Mouse (Mus musculus): ENCODE data around the gene Hist1h4f.

Hist1h4f gene

GRCm38 (mm10) chr13:23532262-23533075 is 19.0 kb downstream of the Hist1h4f start:
- DNase-seq, result no peak

GRCm38 (mm10) chr13:23530901-23531875 is 20.3 kb downstream of the Hist1h4f start, which contains the start of gene Hist1h4h:
TSS of gene Hist1h4h (plus strand) at chr13:23531050.
- peak; percentile 98 for DNase-seq

- peak; percentile 84 to 86 for DNase-seq
These were observed 21.1 kb downstream of the Hist1h4f start for GRCm38 (mm10) chr13:23530181-23530900.

- DNase-seq, result no peak
These were observed 21.8 kb downstream of the Hist1h4f start for GRCm38 (mm10) chr13:23529480-23530165.

- no peak for DNase-seq
These were observed 22.4 kb downstream of the Hist1h4f start for GRCm38 (mm10) chr13:23529005-23529404.

- peak; percentile 90 to 92 for DNase-seq
These were observed 25.1 kb downstream of the Hist1h4f start for GRCm38 (mm10) chr13:23526312-23526711.

GRCm38 (mm10) chr13:23525901-23526300 is 25.5 kb downstream of the Hist1h4f start:
- DNase-seq, result peak in 1 of 2 experiments; percentile 17

- peak; percentile 85 to 86 for DNase-seq
These were observed 26.8 kb downstream of the Hist1h4f start for GRCm38 (mm10) chr13:23524654-23525053.

- no peak for DNase-seq
These were observed 27.5 kb downstream of the Hist1h4f start for GRCm38 (mm10) chr13:23523976-23524375.

GRCm38 (mm10) chr13:23521703-23522102 is 29.7 kb downstream of the Hist1h4f start:
- DNase-seq, result peak; percentile 89 to 90

GRCm38 (mm10) chr13:23519416-23519815 is 32.0 kb downstream of the Hist1h4f start:
- DNase-seq, result peak; percentile 86 to 89

- DNase-seq, result peak; percentile 91 to 93
These were observed 32.6 kb downstream of the Hist1h4f start for GRCm38 (mm10) chr13:23518885-23519284.

GRCm38 (mm10) chr13:23518295-23518603 is 33.2 kb downstream of the Hist1h4f start:
- DNase-seq, result no peak

- peak; percentile 94 to 96 for DNase-seq
These were observed 33.7 kb downstream of the Hist1h4f start for GRCm38 (mm10) chr13:23517603-23518294.

- DNase-seq, result peak; percentile 87
These were observed 34.4 kb downstream of the Hist1h4f start for GRCm38 (mm10) chr13:23516822-23517602.

GRCm38 (mm10) chr13:23515826-23516620 is 35.4 kb downstream of the Hist1h4f start:
- no peak for DNase-seq

GRCm38 (mm10) chr13:23515281-23515680 is 36.2 kb downstream of the Hist1h4f start:
- DNase-seq, result no peak

GRCm38 (mm10) chr13:23513517-23513916 is 37.9 kb downstream of the Hist1h4f start:
- no peak for DNase-seq

- DNase-seq, result no peak
These were observed 41.3 kb downstream of the Hist1h4f start for GRCm38 (mm10) chr13:23510127-23510526.
